Mouse (Mus musculus): ENCODE results near the gene Tmprss9. TPM values are rescaled to one million over a fixed set of nuclear protein-coding genes. Genes with fewer than 3 reads are reported as not detected.

Gene Tmprss9
- 0.33 TPM for polyA plus RNA-seq (2015; fragmentation: Illumina TruSeq; extraction: RNeasy Lipid Tissue Mini Kit (QIAGEN cat#74804); ENCODE audit: low read depth, low replicate concordance)

GRCm38 (mm10) chr10:80871581-80871980, at the start of gene Tmprss9:
Gene Tmprss9, plus strand, starts transcription at chr10:80871848.

GRCm38 (mm10) chr10:80826151-80827062, 45.2 kb upstream of the Tmprss9 start, which contains the start of gene Oaz1:
Gene Oaz1, plus strand, starts transcription at chr10:80826656.

GRCm38 (mm10) chr10:80843931-80844547, 27.6 kb upstream of the Tmprss9 start, which contains the start of gene Lingo3:
Gene Lingo3, minus strand, starts transcription at chr10:80844039.

GRCm38 (mm10) chr10:80854913-80855748, 16.5 kb upstream of the Tmprss9 start, which contains the start of the genes Lsm7 and Sppl2b:
Gene Lsm7, minus strand, starts transcription at chr10:80855209.
Gene Sppl2b, plus strand, starts transcription at chr10:80855275.

GRCm38 (mm10) chr10:80900318-80901247, 28.9 kb downstream of the Tmprss9 start, which contains the start of gene Timm13:
Gene Timm13, minus strand, starts transcription at chr10:80900969.

GRCm38 (mm10) chr10:80917779-80918434, 46.3 kb downstream of the Tmprss9 start, which contains the start of gene Lmnb2:
Gene Lmnb2, minus strand, starts transcription at chr10:80918245.

GRCm38 (mm10) chr10:80929299-80930226, 57.9 kb downstream of the Tmprss9 start, which contains the start of gene Gadd45b:
Gene Gadd45b, plus strand, starts transcription at chr10:80930073.

Other genes with a start within 250 kb of the Tmprss9 start
- gene Csnk1g2, start 249.0 kb upstream of the Tmprss9 start, polyA plus RNA-seq (2015; fragmentation: Illumina TruSeq; extraction: RNeasy Lipid Tissue Mini Kit (QIAGEN cat#74804); ENCODE audit: low read depth, low replicate concordance) = 157 TPM
- 74.2 TPM for gene Btbd2, start 214.8 kb upstream of the Tmprss9 start, polyA plus RNA-seq (2015; fragmentation: Illumina TruSeq; extraction: RNeasy Lipid Tissue Mini Kit (QIAGEN cat#74804); ENCODE audit: low read depth, low replicate concordance)
- 23.8 TPM for gene Mknk2, start 193.7 kb upstream of the Tmprss9 start, polyA plus RNA-seq (2015; fragmentation: Illumina TruSeq; extraction: RNeasy Lipid Tissue Mini Kit (QIAGEN cat#74804); ENCODE audit: low read depth, low replicate concordance)
- 11.8 TPM for gene Mob3a, start 169.9 kb upstream of the Tmprss9 start, polyA plus RNA-seq (2015; fragmentation: Illumina TruSeq; extraction: RNeasy Lipid Tissue Mini Kit (QIAGEN cat#74804); ENCODE audit: low read depth, low replicate concordance)
- 54.2 TPM for gene Izumo4, start 169.7 kb upstream of the Tmprss9 start, polyA plus RNA-seq (2015; fragmentation: Illumina TruSeq; extraction: RNeasy Lipid Tissue Mini Kit (QIAGEN cat#74804); ENCODE audit: low read depth, low replicate concordance)
- 89.5 TPM for gene Ap3d1, start 129.6 kb upstream of the Tmprss9 start, polyA plus RNA-seq (2015; fragmentation: Illumina TruSeq; extraction: RNeasy Lipid Tissue Mini Kit (QIAGEN cat#74804); ENCODE audit: low read depth, low replicate concordance)
- gene Dot1l, start 116.6 kb upstream of the Tmprss9 start, polyA plus RNA-seq (2015; fragmentation: Illumina TruSeq; extraction: RNeasy Lipid Tissue Mini Kit (QIAGEN cat#74804); ENCODE audit: low read depth, low replicate concordance) = 35.1 TPM
- gene Sf3a2, start 73.7 kb upstream of the Tmprss9 start, polyA plus RNA-seq (2015; fragmentation: Illumina TruSeq; extraction: RNeasy Lipid Tissue Mini Kit (QIAGEN cat#74804); ENCODE audit: low read depth, low replicate concordance) = 24.7 TPM
- gene Plekhj1, start 73.2 kb upstream of the Tmprss9 start, polyA plus RNA-seq (2015; fragmentation: Illumina TruSeq; extraction: RNeasy Lipid Tissue Mini Kit (QIAGEN cat#74804); ENCODE audit: low read depth, low replicate concordance) = 59.4 TPM
- 0.89 TPM for gene Amh, start 66.6 kb upstream of the Tmprss9 start, polyA plus RNA-seq (2015; fragmentation: Illumina TruSeq; extraction: RNeasy Lipid Tissue Mini Kit (QIAGEN cat#74804); ENCODE audit: low read depth, low replicate concordance)
- gene Jsrp1, start 58.4 kb upstream of the Tmprss9 start, polyA plus RNA-seq (2015; fragmentation: Illumina TruSeq; extraction: RNeasy Lipid Tissue Mini Kit (QIAGEN cat#74804); ENCODE audit: low read depth, low replicate concordance) = 4.0 TPM
- gene Oaz1, start 45.2 kb upstream of the Tmprss9 start, polyA plus RNA-seq (2015; fragmentation: Illumina TruSeq; extraction: RNeasy Lipid Tissue Mini Kit (QIAGEN cat#74804); ENCODE audit: low read depth, low replicate concordance) = 912 TPM
- 20.1 TPM for gene Lingo3, start 27.8 kb upstream of the Tmprss9 start, polyA plus RNA-seq (2015; fragmentation: Illumina TruSeq; extraction: RNeasy Lipid Tissue Mini Kit (QIAGEN cat#74804); ENCODE audit: low read depth, low replicate concordance)
- gene Lsm7, start 16.6 kb upstream of the Tmprss9 start, polyA plus RNA-seq (2015; fragmentation: Illumina TruSeq; extraction: RNeasy Lipid Tissue Mini Kit (QIAGEN cat#74804); ENCODE audit: low read depth, low replicate concordance) = 197 TPM
- gene Sppl2b, start 16.6 kb upstream of the Tmprss9 start, polyA plus RNA-seq (2015; fragmentation: Illumina TruSeq; extraction: RNeasy Lipid Tissue Mini Kit (QIAGEN cat#74804); ENCODE audit: low read depth, low replicate concordance) = 38.1 TPM
- 182 TPM for gene Timm13, start 29.1 kb downstream of the Tmprss9 start, polyA plus RNA-seq (2015; fragmentation: Illumina TruSeq; extraction: RNeasy Lipid Tissue Mini Kit (QIAGEN cat#74804); ENCODE audit: low read depth, low replicate concordance)
- gene Lmnb2, start 46.4 kb downstream of the Tmprss9 start, polyA plus RNA-seq (2015; fragmentation: Illumina TruSeq; extraction: RNeasy Lipid Tissue Mini Kit (QIAGEN cat#74804); ENCODE audit: low read depth, low replicate concordance) = 15.5 TPM
- gene Gadd45b, start 58.2 kb downstream of the Tmprss9 start, polyA plus RNA-seq (2015; fragmentation: Illumina TruSeq; extraction: RNeasy Lipid Tissue Mini Kit (QIAGEN cat#74804); ENCODE audit: low read depth, low replicate concordance) = 15.9 TPM
- 167 TPM for gene Gng7, start 143.1 kb downstream of the Tmprss9 start, polyA plus RNA-seq (2015; fragmentation: Illumina TruSeq; extraction: RNeasy Lipid Tissue Mini Kit (QIAGEN cat#74804); ENCODE audit: low read depth, low replicate concordance)
- gene Diras1, start 153.8 kb downstream of the Tmprss9 start, polyA plus RNA-seq (2015; fragmentation: Illumina TruSeq; extraction: RNeasy Lipid Tissue Mini Kit (QIAGEN cat#74804); ENCODE audit: low read depth, low replicate concordance) = 90.3 TPM
- 48.1 TPM for gene Slc39a3, start 165.6 kb downstream of the Tmprss9 start, polyA plus RNA-seq (2015; fragmentation: Illumina TruSeq; extraction: RNeasy Lipid Tissue Mini Kit (QIAGEN cat#74804); ENCODE audit: low read depth, low replicate concordance)
- 171 TPM for gene Sgta, start 188.3 kb downstream of the Tmprss9 start, polyA plus RNA-seq (2015; fragmentation: Illumina TruSeq; extraction: RNeasy Lipid Tissue Mini Kit (QIAGEN cat#74804); ENCODE audit: low read depth, low replicate concordance)
- 39.4 TPM for gene Thop1, start 198.2 kb downstream of the Tmprss9 start, polyA plus RNA-seq (2015; fragmentation: Illumina TruSeq; extraction: RNeasy Lipid Tissue Mini Kit (QIAGEN cat#74804); ENCODE audit: low read depth, low replicate concordance)
- gene Creb3l3, start 227.0 kb downstream of the Tmprss9 start, polyA plus RNA-seq (2015; fragmentation: Illumina TruSeq; extraction: RNeasy Lipid Tissue Mini Kit (QIAGEN cat#74804); ENCODE audit: low read depth, low replicate concordance) = 0.51 TPM
- 96.3 TPM for gene Map2k2, start 234.1 kb downstream of the Tmprss9 start, polyA plus RNA-seq (2015; fragmentation: Illumina TruSeq; extraction: RNeasy Lipid Tissue Mini Kit (QIAGEN cat#74804); ENCODE audit: low read depth, low replicate concordance)

Measured in brain, adult 10 weeks (tissue).